Mouse (Mus musculus) forelimb bud, embryonic 11.5 days (tissue): ENCODE measurements around the gene Cnst.
A peak's percentile ranks its signal among the peaks of the same experiment; 100 is the strongest.

Experiments
- DNase-seq: peaks from one replicate; pipeline ENCODE4 v3.0.0-alpha.2; 2012; ENCODE audit warnings: low read depth, low spot score

Cnst gene

DNA sequence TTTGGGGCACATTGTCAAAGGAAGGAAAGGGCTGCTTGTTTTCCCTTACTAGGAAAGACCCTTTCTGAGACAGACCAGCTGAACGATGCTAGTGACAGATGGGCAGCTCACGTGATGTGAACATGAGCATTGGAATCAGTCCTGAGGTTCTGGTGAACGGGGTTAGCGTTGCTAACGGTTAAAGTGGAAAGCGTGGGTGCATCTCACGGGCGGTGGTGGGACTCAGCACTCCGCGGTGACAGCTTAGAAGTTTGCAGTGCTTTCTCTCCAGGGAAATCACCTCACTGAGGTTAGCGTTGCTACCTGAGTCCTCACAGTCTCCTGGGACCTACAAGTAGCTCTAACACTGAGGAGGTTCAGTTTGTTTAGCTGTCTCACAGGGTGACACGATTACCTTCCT is 45.5 kb downstream of the Cnst start:
- DNase-seq, result no peak

DNA sequence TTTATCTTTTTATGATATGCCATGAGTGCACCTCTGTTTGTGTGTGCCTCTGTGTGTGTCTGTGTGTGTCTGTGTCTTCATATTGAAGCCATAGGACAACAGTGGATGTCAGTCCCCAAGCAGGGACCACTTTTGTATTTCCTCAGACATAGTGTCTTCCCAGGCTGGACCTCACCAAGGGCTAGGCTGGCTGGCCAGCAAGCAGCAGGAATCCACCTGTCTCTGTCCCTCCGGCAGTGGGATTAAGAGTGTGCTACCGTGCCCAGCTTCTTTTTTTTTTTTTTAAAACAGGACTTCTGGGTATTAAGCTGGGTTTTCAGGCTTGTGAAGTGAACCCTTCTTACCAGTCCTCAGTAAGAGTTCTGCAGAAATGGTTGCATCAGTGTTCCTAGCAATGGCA is 46.0 kb downstream of the Cnst start:
- DNase-seq, result no peak

DNA sequence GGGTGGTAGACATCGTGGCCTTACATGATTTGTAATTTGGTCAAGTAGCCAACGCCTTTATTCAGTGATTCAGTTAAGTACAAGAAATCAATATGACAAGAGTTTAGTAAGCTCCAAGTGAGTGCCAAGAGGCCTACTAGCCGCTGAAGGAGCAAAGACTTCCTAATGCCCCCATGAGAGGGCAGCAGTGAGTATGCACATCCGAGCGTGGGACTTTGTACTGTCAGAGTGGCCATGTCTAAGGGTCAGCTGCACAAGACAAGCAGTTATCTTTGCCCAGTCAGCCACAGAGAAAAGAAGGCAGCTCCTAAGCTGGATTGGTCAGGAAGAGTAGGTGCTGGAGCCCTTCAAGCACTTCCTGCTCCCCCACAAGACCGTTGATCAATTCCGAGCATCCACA is 46.8 kb downstream of the Cnst start:
- DNase-seq, result no peak

DNA sequence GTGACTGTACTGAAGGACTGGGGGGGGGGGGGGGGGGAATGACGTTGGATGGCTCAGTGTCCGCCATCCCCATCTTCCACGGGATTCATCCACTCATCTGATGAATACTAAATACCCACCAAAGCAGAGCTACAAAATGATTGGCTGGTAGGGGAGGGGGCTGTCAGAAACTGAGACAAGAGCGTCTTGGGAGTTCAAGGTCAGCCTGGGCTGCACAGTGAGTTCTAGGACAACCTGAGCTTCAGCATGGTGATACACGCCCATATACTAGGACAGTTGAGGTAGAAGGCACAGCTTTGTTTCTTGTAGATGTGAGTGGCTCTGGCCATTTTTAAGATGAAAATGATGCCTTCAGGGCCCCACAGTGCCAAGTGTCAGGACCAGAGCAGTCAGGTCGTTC is 52.2 kb downstream of the Cnst start:
- no peak for DNase-seq

DNA sequence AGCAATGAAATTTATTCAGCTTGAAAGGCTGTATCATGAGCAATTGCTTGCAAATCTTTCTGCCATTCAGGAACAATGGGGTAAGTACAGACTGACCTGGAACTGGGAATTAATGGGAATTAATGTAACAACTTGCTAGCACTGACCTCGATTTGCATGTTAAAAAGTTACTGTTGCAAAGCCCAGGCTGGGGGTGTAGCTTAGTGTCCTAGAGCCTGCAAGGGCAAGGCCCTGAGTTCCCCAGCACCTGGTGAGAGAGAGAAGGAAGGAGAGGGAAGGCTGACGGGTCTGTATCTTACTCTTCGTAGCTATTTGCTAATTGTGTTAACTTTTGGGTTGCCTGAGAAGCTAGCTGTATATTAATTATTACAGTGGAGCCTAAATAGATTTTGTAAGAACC is 58.4 kb downstream of the Cnst start:
- DNase-seq, result no peak

DNA sequence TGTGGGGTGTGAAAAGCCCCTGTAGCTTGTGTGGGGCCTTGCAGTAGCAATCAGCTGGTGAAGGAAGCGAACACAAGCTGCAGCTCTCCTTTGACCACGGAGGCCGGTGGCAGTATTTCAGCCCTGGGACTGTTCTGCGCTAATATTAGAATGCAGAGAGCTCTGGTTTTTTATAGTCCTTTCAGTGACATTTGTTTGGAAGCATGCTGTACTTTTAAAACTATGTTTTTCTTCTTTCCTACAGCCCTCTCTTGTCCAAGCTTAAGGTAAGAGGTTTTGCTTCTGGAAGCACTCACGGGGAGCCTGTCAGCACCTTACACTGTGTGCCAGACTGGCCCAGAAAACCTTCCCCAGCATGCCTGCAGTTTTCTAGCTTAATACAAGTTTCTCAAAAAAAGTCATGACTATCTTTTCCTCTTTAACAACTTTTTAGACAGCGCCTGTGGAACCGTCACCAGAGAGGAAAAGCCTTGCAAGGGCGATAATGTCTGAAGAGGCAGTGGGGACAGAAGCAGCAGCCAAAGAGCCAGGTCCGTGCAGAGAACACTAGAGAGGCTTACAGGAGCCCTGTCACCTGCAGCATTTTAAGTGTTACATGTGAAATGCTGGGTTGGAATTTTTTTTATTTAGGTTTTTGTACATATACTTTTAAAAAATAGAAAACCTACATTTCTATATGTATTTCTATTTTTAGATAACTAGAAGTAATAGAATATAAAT is 60.0 kb downstream of the Cnst start:
- no peak for DNase-seq

DNA sequence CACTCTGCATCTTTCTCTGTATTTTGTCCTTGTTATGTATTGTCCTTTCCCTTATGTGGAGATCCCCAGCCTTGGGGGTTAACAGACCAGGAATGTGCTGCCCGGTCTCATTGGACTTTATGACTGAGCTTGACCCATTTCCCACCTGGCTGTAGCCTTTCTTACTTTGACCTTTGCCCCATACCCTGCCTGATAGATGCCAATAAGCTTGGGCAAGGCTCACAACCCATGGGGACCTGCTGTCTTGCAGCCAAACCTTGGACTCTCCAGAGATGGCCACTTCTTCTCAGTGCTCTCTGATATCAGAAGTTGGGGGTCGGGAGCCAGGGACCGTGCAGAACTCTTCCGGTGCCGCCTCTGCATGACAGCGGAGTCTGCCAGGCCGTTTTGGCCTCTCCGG is 62.4 kb downstream of the Cnst start:
- no peak for DNase-seq

DNA sequence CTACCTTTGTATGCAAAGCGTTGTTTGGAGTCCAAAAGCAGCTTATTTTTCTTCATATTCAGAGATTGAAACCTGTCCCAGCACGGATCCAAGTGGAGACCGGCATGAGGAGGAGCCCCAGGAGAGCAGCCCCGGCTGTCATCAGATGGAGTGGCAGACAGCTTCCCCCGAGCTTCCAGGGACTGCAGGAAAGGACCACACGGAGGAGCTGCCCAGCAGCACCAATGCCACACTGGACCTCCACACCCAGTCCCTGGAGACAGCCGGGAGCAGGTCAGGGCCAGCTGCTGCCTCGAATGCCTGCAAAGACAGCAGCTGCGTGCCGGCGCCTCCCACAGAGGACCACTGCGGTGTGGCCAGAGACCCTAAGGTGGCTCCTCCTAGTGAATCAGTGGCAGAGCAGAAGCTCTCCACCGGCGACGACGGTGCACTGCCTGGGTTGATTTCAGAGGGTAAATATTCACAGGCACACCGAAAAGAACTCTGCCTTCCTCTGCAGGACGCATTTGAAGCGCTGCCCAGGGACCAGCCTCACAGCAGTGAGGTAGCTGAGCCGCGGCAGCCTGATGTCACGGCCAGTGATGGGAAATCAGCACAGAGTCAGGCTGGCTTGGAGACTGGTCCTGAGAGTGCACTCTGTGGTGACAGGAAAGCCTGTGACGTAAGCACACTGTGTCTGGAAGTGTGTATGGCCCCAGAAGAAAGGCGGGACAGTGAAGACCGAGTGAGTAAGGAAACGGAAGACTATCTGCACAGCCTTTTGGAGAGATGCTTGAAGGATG is 63.7 kb downstream of the Cnst start:
- DNase-seq, result no peak

DNA sequence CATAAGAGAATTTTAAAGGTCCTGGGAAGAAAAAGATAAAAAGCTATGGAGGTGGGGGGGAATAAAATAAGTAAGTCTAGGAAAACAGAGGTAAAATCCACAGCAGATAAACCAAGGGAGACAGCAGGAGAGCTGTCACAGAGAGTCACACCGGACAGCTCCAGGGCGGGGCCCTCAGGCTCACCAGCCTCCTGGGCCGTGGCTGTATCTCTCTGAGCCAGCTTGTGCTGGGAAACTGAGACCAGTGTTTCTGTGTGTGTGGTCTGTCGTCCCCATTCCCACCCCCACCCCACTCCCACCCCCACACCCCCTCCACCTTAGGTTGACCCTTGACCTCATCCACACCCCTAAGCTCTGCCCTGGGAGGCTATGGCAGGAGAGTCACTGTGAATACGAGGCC is 65.0 kb downstream of the Cnst start:
- DNase-seq, result no peak

DNA sequence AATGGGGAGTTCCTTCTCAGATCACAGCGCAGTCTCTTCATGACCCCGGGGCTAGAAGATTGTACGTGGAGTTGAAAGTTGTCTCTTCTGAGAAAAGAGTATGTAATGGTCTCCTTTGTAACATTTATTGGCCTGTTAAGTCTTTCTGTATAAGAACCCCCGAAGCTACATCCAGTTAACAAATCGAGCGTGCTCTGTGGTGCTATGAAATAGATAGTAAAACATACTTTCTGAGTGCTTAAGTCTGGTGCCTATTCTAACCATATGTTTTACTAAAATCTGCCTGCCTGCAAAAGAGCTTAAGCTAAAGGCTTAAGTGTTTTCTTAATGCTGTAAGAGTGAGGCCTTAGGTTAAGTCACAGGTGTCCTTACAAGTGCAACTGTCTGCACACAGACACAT is 66.2 kb downstream of the Cnst start:
- no peak for DNase-seq

DNA sequence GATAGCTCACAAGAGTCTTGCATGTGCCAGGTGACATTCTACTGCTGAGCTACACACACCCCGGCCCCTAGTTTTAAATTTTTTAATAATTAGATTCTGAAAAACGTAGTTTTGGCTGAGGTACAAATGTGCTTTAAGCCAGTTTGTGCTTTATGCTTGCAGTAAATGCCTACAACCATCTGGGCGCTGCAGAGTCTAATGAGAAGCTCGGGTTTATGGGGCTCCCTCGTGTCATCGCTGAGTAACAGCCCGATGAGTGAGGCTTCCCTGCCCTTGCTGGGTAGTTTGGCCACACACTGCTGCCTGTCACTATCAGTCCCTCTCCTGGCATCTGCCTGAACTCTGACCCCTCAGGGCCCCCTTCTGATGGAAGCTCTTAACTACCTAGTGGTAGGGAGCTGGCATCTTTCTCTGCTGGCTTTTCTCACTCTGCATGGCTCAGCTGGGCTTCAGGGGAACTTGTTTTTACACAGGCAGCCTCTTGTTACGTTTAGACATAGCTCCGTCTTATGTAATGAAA is 66.9 kb downstream of the Cnst start:
- no peak for DNase-seq

DNA sequence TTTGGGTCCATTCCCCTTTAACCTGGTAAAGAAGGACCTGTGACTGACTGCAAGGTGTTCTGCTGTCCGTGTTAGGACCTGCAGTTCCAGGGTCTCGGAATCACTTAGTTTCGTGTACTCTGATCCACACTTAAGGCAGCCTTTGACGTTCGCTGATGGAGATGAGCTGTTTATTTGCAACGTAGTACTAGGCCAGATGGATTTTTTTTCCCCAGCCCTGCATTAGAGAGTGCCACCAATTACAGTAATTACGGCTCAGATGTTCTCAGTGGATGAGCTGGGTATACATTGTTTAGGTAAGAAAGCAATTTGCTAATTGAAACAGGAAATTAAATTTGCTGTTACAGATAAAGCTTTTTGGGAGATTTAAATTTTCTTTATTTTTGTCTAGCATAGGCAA is 71.3 kb downstream of the Cnst start:
- no peak for DNase-seq

DNA sequence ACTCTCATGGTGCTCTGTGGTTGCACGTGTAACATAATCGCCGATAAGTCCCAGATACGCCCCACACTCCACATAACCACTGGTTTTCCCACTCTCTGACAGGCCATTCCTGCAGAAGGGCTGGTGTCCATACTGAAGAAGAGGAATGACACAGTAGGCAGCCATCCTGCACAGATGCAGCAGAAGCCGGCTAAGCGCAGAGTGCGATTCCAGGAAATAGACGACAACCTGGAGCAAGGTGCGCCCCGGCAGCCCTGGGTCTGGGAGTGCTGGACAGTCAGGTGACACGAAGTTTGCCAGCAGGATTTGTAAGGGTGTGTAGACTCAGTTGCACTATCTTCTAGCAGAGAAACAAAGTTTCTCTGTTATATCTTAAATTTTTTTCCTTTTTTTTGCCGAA is 76.5 kb downstream of the Cnst start:
- DNase-seq, result no peak

DNA sequence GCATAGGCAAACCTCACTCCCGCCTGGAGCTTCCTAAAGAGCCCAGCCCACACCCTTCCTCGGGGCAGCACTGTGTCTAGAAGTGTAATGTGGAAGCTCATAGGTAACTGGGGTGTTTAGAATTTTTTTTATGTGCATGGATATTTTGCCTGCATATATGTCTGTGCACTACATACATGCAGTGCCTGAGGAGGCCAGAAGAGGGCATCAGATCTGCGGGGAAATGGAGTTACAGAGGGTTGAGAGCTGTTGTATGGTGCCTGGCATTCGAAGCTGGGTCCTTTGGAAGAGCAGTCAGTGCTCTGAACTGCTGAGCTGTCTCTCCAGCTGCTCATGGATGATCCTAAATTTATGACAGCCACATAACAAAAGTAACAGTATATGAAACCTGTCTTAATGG is 77.5 kb downstream of the Cnst start:
- DNase-seq, result no peak

DNA sequence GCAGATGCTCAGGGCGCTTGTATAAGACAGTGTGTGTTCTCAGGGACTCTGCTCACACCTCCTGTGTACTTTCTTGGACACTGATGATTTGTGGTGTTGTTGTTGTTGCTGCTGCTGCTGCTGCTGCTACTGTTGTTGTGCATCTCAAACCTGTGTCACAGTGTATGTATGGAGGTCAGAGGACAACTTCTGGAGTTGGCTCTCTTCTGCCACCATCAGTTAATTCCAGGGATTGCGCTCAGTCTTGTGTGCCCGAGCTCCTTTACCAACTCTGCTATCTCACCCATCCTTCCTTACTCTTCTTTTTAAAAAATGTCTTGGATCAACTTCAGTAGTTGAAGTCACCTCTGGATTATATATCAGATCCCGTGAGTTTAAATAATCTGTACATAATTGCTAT is 78.2 kb downstream of the Cnst start:
- peak; percentile 32 for DNase-seq

DNA sequence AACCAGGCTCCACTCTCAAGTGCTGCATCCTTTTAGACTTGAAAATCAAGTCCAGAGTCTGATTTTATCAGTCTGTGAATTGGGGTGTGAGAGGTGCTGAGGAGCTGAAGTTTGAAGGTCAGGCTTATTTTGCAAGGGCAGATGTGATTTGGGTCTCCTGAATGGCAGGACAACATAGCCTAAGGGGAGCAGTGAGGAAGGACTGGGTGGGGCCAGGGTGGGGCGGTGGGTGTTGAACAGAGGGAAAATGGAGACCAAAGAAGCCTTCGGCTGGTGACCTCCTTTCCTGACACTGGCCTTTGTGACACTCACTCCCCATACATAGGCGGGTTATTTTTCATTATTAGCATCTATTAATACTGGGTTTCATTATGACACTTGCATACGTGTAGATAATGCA is 81.7 kb downstream of the Cnst start:
- DNase-seq, result no peak

DNA sequence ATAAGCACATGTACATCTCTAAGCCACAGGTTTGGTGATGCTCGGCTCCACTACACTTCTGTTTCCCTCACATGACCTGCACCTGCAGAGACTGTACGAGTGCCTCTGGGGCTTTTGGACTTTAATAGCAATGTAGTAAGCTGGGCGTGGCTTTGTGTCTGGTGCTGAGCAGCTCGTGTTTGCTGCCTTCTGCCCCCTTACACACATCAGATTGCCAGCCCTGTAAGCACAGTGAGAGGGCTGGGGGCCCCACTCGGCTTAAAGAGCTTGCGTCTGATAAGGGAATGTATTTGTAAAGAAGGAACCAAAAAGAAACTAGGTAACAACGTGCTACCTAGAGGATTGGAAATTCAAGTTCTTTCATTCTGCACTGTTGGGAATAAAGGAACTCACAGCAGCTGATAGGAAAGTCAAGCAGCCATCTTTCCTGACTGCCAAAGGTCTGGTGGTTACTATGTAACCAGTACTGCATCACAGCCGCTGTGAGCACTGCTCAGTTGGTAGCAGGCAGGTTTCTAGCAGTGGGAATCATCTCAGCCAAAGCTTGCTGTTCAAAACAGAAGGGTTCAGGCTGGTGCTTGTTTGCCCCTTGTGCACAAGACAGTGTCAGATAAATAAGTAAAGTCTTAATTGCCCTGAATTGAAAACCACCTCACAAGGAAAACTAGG is 82.4 kb downstream of the Cnst start:
- no peak for DNase-seq

DNA sequence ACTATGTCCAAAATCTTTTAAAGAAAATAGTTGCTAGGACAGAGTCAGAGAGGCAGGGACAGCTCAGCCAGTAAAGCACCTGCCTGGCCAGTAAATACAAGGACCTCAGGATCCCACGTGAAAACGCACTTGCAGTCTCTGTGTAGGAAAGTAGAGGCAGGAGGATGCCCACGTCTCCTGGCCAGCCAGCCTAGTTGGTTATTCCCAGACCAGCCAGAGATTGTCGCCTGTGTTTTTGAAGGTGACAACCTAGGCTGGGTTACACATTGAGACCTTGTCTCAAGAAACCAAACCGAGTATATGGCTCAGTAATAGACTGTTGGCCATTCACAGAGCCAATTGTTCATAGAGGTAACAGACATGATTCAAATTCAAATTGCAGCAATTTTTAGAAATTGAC is 83.1 kb downstream of the Cnst start:
- DNase-seq, result no peak

DNA sequence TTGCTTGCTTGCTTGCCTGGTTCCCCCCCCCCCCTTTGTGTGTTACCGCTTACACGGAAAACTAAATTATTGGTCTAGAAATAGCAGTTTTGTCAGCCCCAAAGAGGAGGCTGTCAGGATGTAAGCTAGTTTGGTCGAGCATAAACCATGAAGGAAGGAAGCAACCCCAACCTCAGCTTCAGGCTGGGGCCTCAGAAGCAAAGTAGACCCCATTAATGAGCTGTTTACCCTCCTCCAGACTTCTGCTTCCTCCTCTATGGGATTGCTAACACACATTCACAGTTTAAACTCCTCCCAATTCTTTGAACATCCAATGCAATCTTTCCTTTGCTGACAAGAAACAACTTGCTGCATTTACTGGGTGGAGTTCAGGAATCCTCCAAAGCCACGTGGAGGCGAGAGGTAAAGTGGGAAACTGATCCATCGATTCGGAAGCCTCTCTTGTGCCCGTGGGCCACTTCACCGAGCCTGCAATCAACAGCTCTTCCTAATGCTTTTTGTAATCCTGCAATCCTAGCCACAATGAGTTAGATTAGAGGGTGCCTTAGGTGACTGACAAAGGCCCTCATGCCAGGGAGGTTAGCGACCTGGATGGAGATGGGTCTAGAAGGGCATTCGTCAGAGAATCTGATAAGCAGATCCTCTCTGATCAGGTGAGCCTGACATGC is 86.7 kb downstream of the Cnst start:
- DNase-seq, result no peak

DNA sequence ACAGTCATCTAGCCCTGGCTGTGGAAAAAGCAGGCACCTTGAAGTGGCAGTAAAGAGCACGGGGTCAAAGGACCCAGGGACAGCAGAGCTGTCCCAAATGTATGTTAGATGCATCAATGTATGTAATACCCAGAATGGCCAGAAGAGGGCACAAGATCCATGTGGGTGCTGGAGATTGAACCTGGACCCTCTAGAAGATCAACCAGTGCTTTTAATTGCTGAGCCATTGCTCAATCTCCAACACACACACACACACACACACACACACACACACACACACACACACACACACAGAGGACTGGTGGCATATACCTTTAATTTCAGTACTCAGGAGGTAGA is 87.2 kb downstream of the Cnst start:
- DNase-seq, result peak; percentile 48

DNA sequence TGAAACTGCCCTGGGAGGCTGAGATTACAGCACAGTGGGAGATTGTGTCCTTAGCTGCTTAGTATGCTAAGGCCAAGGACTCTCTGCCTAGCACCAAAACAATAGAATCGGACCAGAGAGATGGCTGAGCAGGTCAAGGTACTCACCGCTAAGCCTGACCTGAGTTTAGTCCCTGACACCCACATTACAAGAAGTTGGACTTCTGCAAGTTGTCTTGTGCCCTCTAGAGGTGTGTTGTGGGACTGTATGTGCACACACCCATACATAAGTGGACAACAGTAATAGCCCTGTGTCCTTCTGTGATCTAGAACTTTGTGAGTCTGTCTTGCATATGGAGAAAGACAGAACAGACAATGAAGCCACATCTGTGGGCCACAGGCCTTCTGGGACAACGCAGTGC is 88.0 kb downstream of the Cnst start:
- no peak for DNase-seq

DNA sequence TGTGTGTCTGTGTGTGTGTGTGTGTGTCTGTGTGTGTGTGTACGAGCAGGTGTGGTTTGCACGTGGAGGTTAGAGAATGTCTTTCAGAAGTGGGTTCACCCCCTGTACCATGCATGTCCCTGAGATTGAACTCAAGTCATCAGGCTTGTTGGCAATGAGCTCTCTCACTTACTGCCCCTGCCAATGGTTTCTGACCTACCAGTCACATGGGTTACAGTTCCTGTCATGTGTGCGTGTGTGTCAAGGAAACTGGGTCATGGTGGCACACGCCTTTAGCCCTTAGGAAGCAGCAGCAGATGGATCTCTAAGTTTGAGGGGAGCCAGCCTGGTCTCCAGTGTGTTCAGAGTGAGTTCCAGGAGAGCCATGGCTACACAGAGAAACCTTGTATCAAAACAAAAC is 96.6 kb downstream of the Cnst start:
- no peak for DNase-seq
